Mouse (Mus musculus) megakaryocyte, adult 5-6 weeks (primary cell): ENCODE results near the gene Gm5478. TPM values are rescaled to one million over a fixed set of nuclear protein-coding genes. Genes with fewer than 3 reads are reported as not detected.
"Not testable (repeated sequence)": the region's sequence is repeated elsewhere in the genome, so short reads cannot be mapped to it uniquely, and the experiment has no call there.

Experiments used
- ATAC-seq: 2 replicates; pipeline ENCODE4 v1.8.0; 2016; ENCODE audit warnings: mild to moderate bottlenecking, inconsistent platforms; ENCODE audit not compliant: poor library complexity, severe bottlenecking
- total RNA-seq, 2 experiments: library from RNA; stranded (forward) in 1 of 2; stranded (reverse) in 1 of 2; fragments of 153-499, 151-499 nt in 1 of 2; fragments of 221-1000, 200-1000 nt in 1 of 2; gene quantifications; 2 replicates each; pipeline versions ENCODE4 v1.2.3 to v1.2.4; 2015 to 2017

Gene Gm5478
- total RNA-seq (2015) (not detected in 2 replicates), total RNA-seq (2017) (not detected in 2 replicates)

DNA sequence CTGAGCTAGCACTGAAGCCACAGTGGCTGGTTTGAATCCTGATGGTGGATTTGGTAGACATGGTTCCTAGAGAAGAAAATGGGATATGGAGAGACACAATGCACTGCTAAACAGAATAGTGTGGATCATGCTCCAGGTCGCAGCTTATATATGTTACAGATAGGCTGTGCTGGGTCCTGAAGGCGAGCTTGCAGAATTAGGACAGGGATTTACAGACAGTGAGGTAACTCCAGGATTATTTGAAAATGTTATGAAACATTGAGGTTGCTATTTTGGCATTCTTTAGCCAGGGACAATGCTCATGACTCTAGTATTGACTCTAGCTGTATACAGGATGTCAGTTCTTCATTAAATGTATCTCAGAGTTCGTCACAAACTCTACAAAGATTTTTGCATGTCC is at the start of gene Gm5478:
Gene Gm5478, minus strand, starts transcription at position 101 of the 400 bp plus-strand sequence.
- ATAC-seq: no peak

DNA sequence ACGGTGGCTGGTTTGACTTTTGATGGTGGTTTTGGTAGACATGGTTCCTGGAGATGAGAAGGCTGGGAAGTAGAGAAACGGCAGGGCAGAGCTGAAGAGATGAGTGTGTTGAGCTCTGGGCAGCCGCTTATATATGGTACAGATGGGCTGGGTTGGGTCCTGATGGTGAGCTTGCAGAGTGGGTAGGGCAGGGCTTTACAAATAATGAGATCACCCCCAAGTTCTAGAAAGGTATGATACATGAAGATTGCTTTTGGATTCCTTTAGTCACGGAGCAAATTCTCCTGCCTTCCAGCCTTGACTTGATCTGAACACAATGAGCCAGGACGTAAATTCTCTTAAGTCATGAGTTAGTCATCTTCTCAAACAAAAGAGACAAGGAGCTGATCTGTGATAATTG is 47.0 kb upstream of the Gm5478 start, which contains the start of gene Krt6a:
Gene Krt6a, minus strand, starts transcription at position 101 of the 400 bp plus-strand sequence.
- no peak for ATAC-seq

DNA sequence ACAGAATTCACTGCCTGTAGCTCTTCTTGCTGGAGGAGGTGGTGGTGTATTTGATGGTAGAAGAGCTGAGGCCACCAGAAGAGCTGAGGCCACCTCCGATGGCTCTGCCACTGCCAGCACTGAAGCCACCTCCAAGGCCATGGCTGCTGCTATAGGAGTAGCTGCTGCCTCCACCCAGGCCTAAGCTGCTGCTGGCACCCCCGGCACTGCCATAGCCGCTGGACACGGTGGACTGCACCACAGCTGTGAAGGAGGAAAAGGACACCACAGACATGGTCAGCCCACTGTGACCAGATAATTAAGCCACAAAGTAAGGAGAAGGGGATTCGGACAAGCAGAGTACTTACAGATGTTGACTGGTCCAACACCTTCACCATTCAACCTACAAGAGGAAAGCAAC is 43.3 kb upstream of the Gm5478 start:
- ATAC-seq: not testable (repeated sequence)

DNA sequence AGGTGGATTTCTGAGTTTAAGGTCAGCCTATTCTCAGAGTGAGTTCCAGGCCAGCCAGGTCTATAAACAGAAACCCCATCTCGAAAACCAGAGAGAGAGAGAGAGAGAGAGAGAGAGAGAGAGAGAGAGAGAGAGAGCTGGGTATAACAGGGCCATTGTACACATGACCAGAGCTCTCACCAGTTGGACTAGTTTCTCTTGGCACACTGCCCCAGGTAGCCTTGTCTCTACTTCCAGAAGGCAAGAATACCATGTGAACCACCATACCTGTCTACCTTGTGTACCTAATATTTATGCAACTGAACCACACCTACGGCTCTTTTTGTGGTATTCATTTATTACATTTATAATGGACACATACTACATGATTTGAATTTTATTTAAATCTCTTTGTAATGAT is 41.0 kb upstream of the Gm5478 start:
- ATAC-seq: no peak

DNA sequence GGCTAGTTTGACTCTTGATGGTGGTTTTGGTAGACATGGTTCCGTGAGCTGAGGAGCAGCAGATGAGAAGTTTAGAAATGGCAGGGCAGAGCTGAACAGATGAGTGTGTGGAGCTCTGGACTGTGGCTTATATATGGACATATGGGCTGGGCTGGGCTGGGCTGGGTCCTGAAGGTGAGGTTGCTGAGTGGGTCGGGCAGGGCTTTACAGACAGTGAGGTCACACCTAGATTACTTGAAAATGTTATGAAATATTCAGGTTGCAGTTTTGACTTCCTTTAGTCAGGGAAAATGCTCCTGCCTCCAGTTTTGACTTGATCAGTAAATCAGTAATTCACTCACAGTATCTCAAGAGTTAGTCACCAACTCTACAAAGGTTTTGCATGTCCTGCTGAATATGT is 33.0 kb upstream of the Gm5478 start, which contains the start of gene Krt6b:
Gene Krt6b, minus strand, starts transcription at position 101 of the 400 bp plus-strand sequence.
- no peak for ATAC-seq

DNA sequence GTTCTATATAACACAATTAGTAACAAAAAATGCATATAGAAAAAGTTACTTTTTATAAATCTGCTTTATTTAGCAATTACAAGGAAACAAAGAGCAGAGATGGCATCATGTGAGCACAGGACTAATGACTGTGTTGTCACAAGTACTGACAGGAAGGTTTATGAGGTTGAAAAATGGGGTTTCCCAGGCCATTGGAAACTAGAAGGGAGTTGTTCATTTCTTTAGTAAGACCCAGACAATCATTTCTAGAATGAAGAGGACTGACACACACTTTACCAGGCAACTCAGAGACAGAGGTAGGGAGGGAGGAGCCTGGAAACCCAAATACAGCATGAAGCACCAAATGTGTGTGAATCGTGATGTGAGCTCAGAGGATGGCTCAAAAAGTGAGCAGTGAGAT is 28.8 kb upstream of the Gm5478 start:
- ATAC-seq: no peak

DNA sequence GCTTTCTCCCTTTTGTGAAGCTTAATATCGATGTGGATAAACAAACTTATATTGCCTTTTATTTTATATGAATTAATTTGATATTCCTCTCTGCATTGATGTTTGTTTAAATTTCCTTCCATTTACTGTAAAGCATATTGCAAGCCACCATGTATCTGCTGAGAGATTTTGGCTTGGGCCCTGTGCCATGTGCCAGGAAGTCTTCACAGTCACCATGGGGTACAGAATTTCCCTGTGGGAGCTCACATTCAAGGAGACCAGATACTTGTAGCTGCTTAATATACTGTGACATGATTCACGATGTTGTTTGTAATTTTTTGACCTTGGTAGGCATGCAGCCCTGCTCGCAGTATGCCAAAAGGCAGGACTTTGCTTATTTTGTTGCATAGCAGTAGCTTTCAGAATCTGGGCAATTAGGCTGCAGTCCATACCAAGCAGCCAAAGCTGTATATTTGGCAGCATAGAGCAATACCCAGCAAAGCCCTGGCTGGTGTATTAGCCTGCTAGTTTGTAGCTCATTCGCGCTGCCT is 5.6 kb upstream of the Gm5478 start:
- no peak for ATAC-seq

DNA sequence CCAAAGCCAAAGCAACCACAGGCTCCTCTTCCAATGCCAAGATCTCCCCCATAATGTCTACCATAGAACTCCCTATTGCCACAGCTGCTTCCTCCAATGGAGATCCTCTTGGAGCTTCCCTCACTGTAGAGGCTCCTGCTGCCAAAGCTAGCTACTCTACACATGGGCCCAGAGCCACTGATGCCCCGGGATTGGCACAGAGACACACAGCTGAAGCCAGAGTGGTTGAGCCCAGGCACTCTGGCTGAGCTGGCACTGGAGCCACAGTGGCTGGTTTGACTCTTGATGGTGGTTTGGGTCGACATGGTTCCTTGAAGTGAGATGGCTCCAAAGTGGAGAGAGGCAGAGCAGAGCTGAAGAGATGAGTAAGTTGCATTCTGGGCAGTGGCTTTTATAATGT is 19.3 kb downstream of the Gm5478 start, which contains the start of gene Gm5414:
Gene Gm5414, minus strand, starts transcription at position 305 of the 400 bp plus-strand sequence.
- no peak for ATAC-seq

DNA sequence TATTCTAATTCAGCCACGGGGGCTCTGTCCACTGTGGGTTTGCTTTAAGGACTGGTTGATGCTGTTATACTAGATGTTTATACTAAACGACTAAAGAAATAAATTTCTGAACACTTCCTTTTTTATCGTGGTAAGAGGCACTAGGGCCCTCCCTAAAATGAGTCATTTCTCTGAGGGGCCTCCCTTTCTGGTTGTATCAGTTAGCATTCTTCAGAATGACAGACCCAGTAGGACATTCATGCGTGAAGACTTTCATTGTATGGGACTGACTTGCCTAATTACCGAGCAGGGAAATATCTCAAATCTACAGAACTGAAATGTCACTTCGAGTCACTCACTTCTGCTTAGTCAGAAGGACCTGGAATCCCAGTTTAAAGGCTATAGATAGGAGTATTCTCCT is 48.1 kb downstream of the Gm5478 start:
- ATAC-seq: no peak

Other genes starting within 250 kb of the Gm5478 start
- gene Krt7, start 236.3 kb downstream of the Gm5478 start, total RNA-seq (2015): 0.85 and 1.1 TPM in 2 replicates
- gene Krt7, start 236.3 kb downstream of the Gm5478 start, total RNA-seq (2017): 1.5 and 2.8 TPM in 2 replicates
- not detected in 2 replicates for gene Krt87, start 208.6 kb downstream of the Gm5478 start, total RNA-seq (2015)
- not detected in 2 replicates for gene Krt87, start 208.6 kb downstream of the Gm5478 start, total RNA-seq (2017)
- gene Krt88, start 199.6 kb downstream of the Gm5478 start, total RNA-seq (2015): not detected in 2 replicates
- gene Krt88, start 199.6 kb downstream of the Gm5478 start, total RNA-seq (2017): not detected in 2 replicates
- 0.18 TPM in 1 of 2 replicates, not detected in the other for gene Krt81, start 183.6 kb downstream of the Gm5478 start, total RNA-seq (2015)
- gene Krt81, start 183.6 kb downstream of the Gm5478 start, total RNA-seq (2017): not detected in 2 replicates
- 0.33 and 1.4 TPM in 2 replicates for gene Krt86, start 173.9 kb downstream of the Gm5478 start, total RNA-seq (2015)
- gene Krt86, start 173.9 kb downstream of the Gm5478 start, total RNA-seq (2017): 0.59 and 0.81 TPM in 2 replicates
- 1.5 and 2.5 TPM in 2 replicates for gene Krt83, start 155.9 kb downstream of the Gm5478 start, total RNA-seq (2015)
- gene Krt83, start 155.9 kb downstream of the Gm5478 start, total RNA-seq (2017): 0.73 and 1.1 TPM in 2 replicates
- gene Gm49425, start 130.1 kb downstream of the Gm5478 start, total RNA-seq (2015): not detected in 2 replicates
- gene Gm49425, start 130.1 kb downstream of the Gm5478 start, total RNA-seq (2017): not detected in 2 replicates
- gene Krt84, start 114.6 kb downstream of the Gm5478 start, total RNA-seq (2015): not detected in 2 replicates
- gene Krt84, start 114.6 kb downstream of the Gm5478 start, total RNA-seq (2017): not detected in 2 replicates
- not detected in 2 replicates for gene Krt82, start 96.7 kb downstream of the Gm5478 start, total RNA-seq (2015)
- not detected in 2 replicates for gene Krt82, start 96.7 kb downstream of the Gm5478 start, total RNA-seq (2017)
- gene Krt90, start 84.4 kb downstream of the Gm5478 start, total RNA-seq (2015): not detected in 2 replicates
- gene Krt90, start 84.4 kb downstream of the Gm5478 start, total RNA-seq (2017): not detected in 2 replicates
- gene Krt75, start 73.5 kb downstream of the Gm5478 start, total RNA-seq (2015): not detected in 2 replicates
- gene Krt75, start 73.5 kb downstream of the Gm5478 start, total RNA-seq (2017): not detected in 2 replicates
- not detected in 2 replicates for gene Gm5414, start 19.2 kb downstream of the Gm5478 start, total RNA-seq (2015)
- gene Gm5414, start 19.2 kb downstream of the Gm5478 start, total RNA-seq (2017): not detected in 2 replicates
- not detected in 2 replicates for gene Krt6b, start 32.9 kb upstream of the Gm5478 start, total RNA-seq (2015)
- not detected in 2 replicates for gene Krt6b, start 32.9 kb upstream of the Gm5478 start, total RNA-seq (2017)
- gene Krt6a, start 46.9 kb upstream of the Gm5478 start, total RNA-seq (2015): not detected in 2 replicates
- gene Krt6a, start 46.9 kb upstream of the Gm5478 start, total RNA-seq (2017): not detected in 2 replicates
- not detected in 2 replicates for gene Krt5, start 65.5 kb upstream of the Gm5478 start, total RNA-seq (2015)
- not detected in 2 replicates for gene Krt5, start 65.5 kb upstream of the Gm5478 start, total RNA-seq (2017)
- gene Krt71, start 95.7 kb upstream of the Gm5478 start, total RNA-seq (2015): not detected in 2 replicates
- gene Krt71, start 95.7 kb upstream of the Gm5478 start, total RNA-seq (2017): not detected in 2 replicates
- not detected in 2 replicates for gene Krt72, start 139.1 kb upstream of the Gm5478 start, total RNA-seq (2015)
- gene Krt72, start 139.1 kb upstream of the Gm5478 start, total RNA-seq (2017): not detected in 2 replicates
- not detected in 2 replicates for gene Krt73, start 155.0 kb upstream of the Gm5478 start, total RNA-seq (2015)
- not detected in 2 replicates for gene Krt73, start 155.0 kb upstream of the Gm5478 start, total RNA-seq (2017)
- not detected in 2 replicates for gene Krt2, start 170.8 kb upstream of the Gm5478 start, total RNA-seq (2015)
- not detected in 2 replicates for gene Krt2, start 170.8 kb upstream of the Gm5478 start, total RNA-seq (2017)
- gene Krt1, start 203.4 kb upstream of the Gm5478 start, total RNA-seq (2015): not detected in 2 replicates
- gene Krt1, start 203.4 kb upstream of the Gm5478 start, total RNA-seq (2017): not detected in 2 replicates
- not detected in 2 replicates for gene Krt77, start 222.3 kb upstream of the Gm5478 start, total RNA-seq (2015)
- gene Krt77, start 222.3 kb upstream of the Gm5478 start, total RNA-seq (2017): 0.11 TPM in 1 of 2 replicates, not detected in the other
- gene Krt76, start 245.5 kb upstream of the Gm5478 start, total RNA-seq (2015): not detected in 2 replicates
- not detected in 2 replicates for gene Krt76, start 245.5 kb upstream of the Gm5478 start, total RNA-seq (2017)